Mouse (Mus musculus) embryonic fibroblast, embryonic 13.5 days (primary cell): ENCODE results near the gene Pdlim7.

ENCODE experiments used
- CTCF ChIP-seq: IDR thresholded peaks from 2 replicates; pipeline ENCODE4 v1.5.1; 2011; ENCODE audit warnings: mild to moderate bottlenecking, control low read depth, low read length, moderate library complexity, borderline replicate concordance; ENCODE audit not compliant: insufficient read depth
- POLR2A ChIP-seq: IDR thresholded peaks from 2 replicates; pipeline ENCODE4 v1.6.1; 2011; ENCODE audit warnings: low read depth, mild to moderate bottlenecking, control low read depth, low read length, moderate library complexity

DNA sequence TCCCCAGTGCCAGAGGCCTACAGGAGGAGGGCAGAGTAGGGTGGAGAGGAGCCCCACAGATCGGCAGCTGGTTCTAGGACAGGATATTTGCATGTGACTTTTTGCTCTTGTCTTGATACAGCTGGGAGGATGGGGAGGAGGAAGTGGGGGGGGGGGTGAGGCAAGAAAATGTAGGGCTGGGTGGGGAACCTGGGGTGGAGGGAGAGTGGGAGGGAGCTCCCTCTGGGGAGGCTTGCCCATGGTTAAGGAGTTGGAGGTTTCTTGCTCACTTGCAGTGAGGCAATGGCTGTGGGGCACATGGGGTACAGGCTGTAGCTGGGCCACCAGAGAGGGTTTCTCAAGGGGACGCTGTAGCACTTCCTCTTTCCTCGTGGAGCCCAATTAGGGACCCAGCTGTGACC is 65.9 kb downstream of the Pdlim7 start:
- TF ChIP-seq CTCF (no peak), POLR2A (no peak)
